Mouse (Mus musculus): ENCODE results near the gene Cog3. TPM values are rescaled to one million over a fixed set of nuclear protein-coding genes. Genes with fewer than 3 reads are reported as not detected.

Cog3 gene
- polyA plus RNA-seq, 1 experiment from 2014 or later, result 9.2 TPM

- no peak for ATAC-seq
- H3K9ac ChIP-seq (ENCODE audit: low read depth, low read length), result no peak overlapping the region
- no peaks in the 10 kb centered on the region for H3K27me3 ChIP-seq (replicated peaks; ENCODE audit: control insufficient read depth, insufficient read depth, low read length)
- 0 out of 2 replicates have a peak overlapping the region, but pooled peaks have one; percentile 41 for H3K27ac ChIP-seq (ENCODE audit: low read depth, low read length)
- no peak overlapping the region for H3K4me3 ChIP-seq (ENCODE audit: low read depth, low read length)
- WGBS, result 82% methylated on average over 5 of the region's 5 CpGs
- peaks cover 74% of the 10 kb centered on the region for H3K36me3 ChIP-seq (ENCODE audit: control insufficient read depth, insufficient read depth)
- no peaks in the 10 kb centered on the region for H3K9me3 ChIP-seq (ENCODE audit: control insufficient read depth)
- H3K4me2 ChIP-seq (replicated peaks; ENCODE audit: low read depth), result no peak overlapping the region
- H3K4me1 ChIP-seq (replicated peaks; ENCODE audit: control insufficient read depth, insufficient read depth, low read length), result no peaks in the 10 kb centered on the region
- no peak for TF ChIP-seq CTCF (IDR thresholded peaks at IDR 0.05; ENCODE audit: low read depth)
These were observed 26.2 kb downstream of the Cog3 start for GRCm38 (mm10) chr14:75728111-75728510.

DNA sequence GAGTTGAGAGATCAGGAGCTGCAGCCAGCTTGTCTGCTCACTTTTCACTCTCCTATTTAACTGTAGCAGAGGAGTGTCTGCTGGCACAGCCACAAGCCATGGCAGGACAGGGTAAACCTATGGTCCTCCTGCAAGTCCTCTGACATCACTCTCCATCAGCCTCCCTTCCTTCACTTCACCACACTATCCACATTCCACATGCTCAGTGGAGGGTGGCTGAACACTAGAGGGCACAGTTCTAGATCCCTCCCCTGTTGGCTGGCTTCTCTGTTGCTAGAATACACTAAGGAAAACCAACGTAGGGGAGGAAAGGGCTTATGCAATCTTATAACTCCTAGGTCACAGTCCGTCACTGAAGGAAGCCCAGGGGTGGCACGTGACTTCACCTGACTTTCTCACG is 27.3 kb downstream of the Cog3 start:
- 46% methylated on average over 4 of the region's 4 CpGs for WGBS
- TF ChIP-seq CTCF (IDR thresholded peaks at IDR 0.05; ENCODE audit: low read depth), result peak; percentile 72
- Histone ChIP-seq H3K27me3 (replicated peaks; ENCODE audit: control insufficient read depth, insufficient read depth, low read length) (no peaks in the 10 kb centered on the region), H3K4me2 (replicated peaks; ENCODE audit: low read depth) (no peak overlapping the region), H3K9ac (ENCODE audit: low read depth, low read length) (no peak overlapping the region), H3K4me3 (ENCODE audit: low read depth, low read length) (no peak overlapping the region), H3K4me1 (replicated peaks; ENCODE audit: control insufficient read depth, insufficient read depth, low read length) (no peaks in the 10 kb centered on the region), H3K27ac (ENCODE audit: low read depth, low read length) (0 out of 2 replicates have a peak overlapping the region, but pooled peaks have one; percentile 31), H3K36me3 (ENCODE audit: control insufficient read depth, insufficient read depth) (peaks cover 72% of the 10 kb centered on the region), H3K9me3 (ENCODE audit: control insufficient read depth) (no peaks in the 10 kb centered on the region)
- ATAC-seq, result peak; percentile 68

- no peak for TF ChIP-seq CTCF (IDR thresholded peaks at IDR 0.05; ENCODE audit: low read depth)
- no peaks in the 10 kb centered on the region for H3K4me1 ChIP-seq (replicated peaks; ENCODE audit: control insufficient read depth, insufficient read depth, low read length)
- H3K27me3 ChIP-seq (replicated peaks; ENCODE audit: control insufficient read depth, insufficient read depth, low read length), result no peaks in the 10 kb centered on the region
- no peak overlapping the region for H3K4me3 ChIP-seq (ENCODE audit: low read depth, low read length)
- H3K9me3 ChIP-seq (ENCODE audit: control insufficient read depth), result no peaks in the 10 kb centered on the region
- H3K4me2 ChIP-seq (replicated peaks; ENCODE audit: low read depth), result no peak overlapping the region
- peaks cover 83% of the 10 kb centered on the region for H3K36me3 ChIP-seq (ENCODE audit: control insufficient read depth, insufficient read depth)
- H3K27ac ChIP-seq (ENCODE audit: low read depth, low read length), result no peak overlapping the region
- ATAC-seq, result no peak
- no peak overlapping the region for H3K9ac ChIP-seq (ENCODE audit: low read depth, low read length)
- WGBS, result 98% methylated on average over 2 of the region's 2 CpGs
These were observed 31.5 kb downstream of the Cog3 start for GRCm38 (mm10) chr14:75722816-75723215.

DNA sequence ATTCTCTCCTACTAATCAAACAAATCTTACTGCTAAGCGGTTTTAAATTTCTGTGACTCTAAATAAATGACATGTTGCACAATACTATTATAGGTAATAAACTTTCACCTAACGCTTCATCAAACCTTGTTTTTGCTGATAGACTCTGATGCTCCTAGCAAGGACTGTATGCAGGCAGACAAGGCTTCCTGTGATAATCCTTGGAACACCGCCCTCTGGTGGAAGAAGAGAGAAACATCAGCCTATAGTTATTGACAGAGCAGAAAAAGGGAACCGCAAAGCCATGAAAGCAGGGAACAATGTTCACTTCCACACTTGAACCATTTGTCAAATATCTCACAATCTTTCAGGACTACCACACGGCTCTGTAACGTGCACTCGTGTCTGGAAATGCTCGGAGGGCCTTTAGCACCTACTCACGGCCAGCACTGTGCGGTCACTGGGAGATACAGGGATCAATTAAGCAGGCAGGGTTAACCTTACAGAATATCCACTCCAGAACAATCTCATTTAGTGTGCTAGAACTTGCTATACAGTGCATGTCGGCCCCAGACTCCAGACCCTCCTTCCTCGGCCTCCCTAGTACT is 32.2 kb downstream of the Cog3 start:
- Histone ChIP-seq H3K27ac (ENCODE audit: low read depth, low read length) (no peak overlapping the region), H3K9ac (ENCODE audit: low read depth, low read length) (no peak overlapping the region), H3K4me3 (ENCODE audit: low read depth, low read length) (no peak overlapping the region), H3K9me3 (ENCODE audit: control insufficient read depth) (no peaks in the 10 kb centered on the region), H3K4me2 (replicated peaks; ENCODE audit: low read depth) (no peak overlapping the region), H3K27me3 (replicated peaks; ENCODE audit: control insufficient read depth, insufficient read depth, low read length) (no peaks in the 10 kb centered on the region), H3K4me1 (replicated peaks; ENCODE audit: control insufficient read depth, insufficient read depth, low read length) (no peaks in the 10 kb centered on the region), H3K36me3 (ENCODE audit: control insufficient read depth, insufficient read depth) (peaks cover 83% of the 10 kb centered on the region)
- peak; percentile 90 for TF ChIP-seq CTCF (IDR thresholded peaks at IDR 0.05; ENCODE audit: low read depth)
- no peak for ATAC-seq
- WGBS, result 57% methylated on average over 12 of the region's 12 CpGs

GRCm38 (mm10) chr14:75720121-75720520 is 34.2 kb downstream of the Cog3 start:
- WGBS, result 94% methylated on average over 5 of the region's 5 CpGs
- Histone ChIP-seq H3K9me3 (ENCODE audit: control insufficient read depth) (no peaks in the 10 kb centered on the region), H3K36me3 (ENCODE audit: control insufficient read depth, insufficient read depth) (peaks cover 86% of the 10 kb centered on the region), H3K27me3 (replicated peaks; ENCODE audit: control insufficient read depth, insufficient read depth, low read length) (no peaks in the 10 kb centered on the region), H3K4me1 (replicated peaks; ENCODE audit: control insufficient read depth, insufficient read depth, low read length) (no peaks in the 10 kb centered on the region), H3K4me2 (replicated peaks; ENCODE audit: low read depth) (no peak overlapping the region), H3K4me3 (ENCODE audit: low read depth, low read length) (no peak overlapping the region), H3K27ac (ENCODE audit: low read depth, low read length) (no peak overlapping the region), H3K9ac (ENCODE audit: low read depth, low read length) (no peak overlapping the region)
- ATAC-seq, result no peak
- no peak for TF ChIP-seq CTCF (IDR thresholded peaks at IDR 0.05; ENCODE audit: low read depth)

- Histone ChIP-seq H3K9me3 (ENCODE audit: control insufficient read depth) (no peaks in the 10 kb centered on the region), H3K9ac (ENCODE audit: low read depth, low read length) (no peak overlapping the region), H3K4me2 (replicated peaks; ENCODE audit: low read depth) (no peak overlapping the region), H3K27me3 (replicated peaks; ENCODE audit: control insufficient read depth, insufficient read depth, low read length) (no peaks in the 10 kb centered on the region), H3K27ac (ENCODE audit: low read depth, low read length) (no peak overlapping the region), H3K36me3 (ENCODE audit: control insufficient read depth, insufficient read depth) (peaks cover 95% of the 10 kb centered on the region), H3K4me3 (ENCODE audit: low read depth, low read length) (no peak overlapping the region), H3K4me1 (replicated peaks; ENCODE audit: control insufficient read depth, insufficient read depth, low read length) (no peaks in the 10 kb centered on the region)
- ATAC-seq, result no peak
- 81% methylated on average over 4 of the region's 4 CpGs for WGBS
- TF ChIP-seq CTCF (IDR thresholded peaks at IDR 0.05; ENCODE audit: low read depth), result no peak
These were observed 37.9 kb downstream of the Cog3 start for GRCm38 (mm10) chr14:75716410-75716809.
